Mouse (Mus musculus) C2C12 (cell line): ENCODE measurements around the gene Asb7. TPM values are rescaled to one million over a fixed set of nuclear protein-coding genes. Genes with fewer than 3 reads are reported as not detected.

Source experiments
- H3K27me3 ChIP-seq: one replicate; pipeline ENCODE4 v1.6.1; 2011; ENCODE audit not compliant: control insufficient read depth, insufficient read depth, insufficient read length
- H3K36me3 ChIP-seq: one replicate; pipeline ENCODE4 v1.6.1; 2011; ENCODE audit not compliant: control insufficient read depth, insufficient read depth
- H3K4me3 ChIP-seq: one replicate; pipeline ENCODE4 v1.5.1; 2011; ENCODE audit warnings: mild to moderate bottlenecking, control low read depth; ENCODE audit not compliant: poor library complexity, insufficient read depth, severe bottlenecking
- H3K79me2 ChIP-seq: one replicate; pipeline ENCODE4 v1.6.1; 2011; ENCODE audit not compliant: control insufficient read depth, insufficient read depth
- H3K79me3 ChIP-seq: one replicate; pipeline ENCODE4 v1.6.1; 2011; ENCODE audit warnings: low read depth, control low read depth
- H3ac ChIP-seq: one replicate; pipeline ENCODE3; 2011; ENCODE audit warnings: low read depth; ENCODE audit not compliant: control insufficient read depth, insufficient read length
- CEBPB ChIP-seq: IDR thresholded peaks from one replicate; pipeline ENCODE4 v1.6.1; 2011; ENCODE audit warnings: low read depth, mild to moderate bottlenecking, control low read depth, moderate library complexity
- CTCF ChIP-seq: IDR thresholded peaks from one replicate; pipeline ENCODE4 v1.5.1; 2011; ENCODE audit not compliant: control insufficient read depth, insufficient read depth, insufficient read length
- FOSL1 ChIP-seq: IDR thresholded peaks from one replicate; pipeline ENCODE4 v1.8.0; 2011; ENCODE audit warnings: mild to moderate bottlenecking, low read length; ENCODE audit not compliant: poor library complexity, insufficient read depth, severe bottlenecking
- MAX ChIP-seq: IDR thresholded peaks from one replicate; pipeline ENCODE4 v1.6.1; 2011; ENCODE audit warnings: mild to moderate bottlenecking, control low read depth
- MYOD1 ChIP-seq: IDR thresholded peaks from one replicate; pipeline ENCODE4 v1.6.1; 2011; ENCODE audit warnings: low read depth; ENCODE audit not compliant: control insufficient read depth, insufficient read length
- MYOG ChIP-seq: IDR thresholded peaks from one replicate; pipeline ENCODE4 v1.6.1; 2011; ENCODE audit not compliant: control insufficient read depth, insufficient read length; ENCODE audit errors: extremely low read depth
- USF1 ChIP-seq: IDR thresholded peaks from one replicate; pipeline ENCODE4 v1.6.1; 2011; ENCODE audit warnings: low read depth, mild to moderate bottlenecking, control low read depth, moderate library complexity
- polyA plus RNA-seq: library from polyadenylated mRNA; unstranded; fragments of >200 nt; fragmentation: generic; extraction: Trizol; gene quantifications from one replicate; pipeline ENCODE4 v1.2.1, GENCODE M21; 2012; ENCODE audit warnings: missing spikeins

The Asb7 gene
- polyA plus RNA-seq, 1 experiment: 3.9 TPM

DNA sequence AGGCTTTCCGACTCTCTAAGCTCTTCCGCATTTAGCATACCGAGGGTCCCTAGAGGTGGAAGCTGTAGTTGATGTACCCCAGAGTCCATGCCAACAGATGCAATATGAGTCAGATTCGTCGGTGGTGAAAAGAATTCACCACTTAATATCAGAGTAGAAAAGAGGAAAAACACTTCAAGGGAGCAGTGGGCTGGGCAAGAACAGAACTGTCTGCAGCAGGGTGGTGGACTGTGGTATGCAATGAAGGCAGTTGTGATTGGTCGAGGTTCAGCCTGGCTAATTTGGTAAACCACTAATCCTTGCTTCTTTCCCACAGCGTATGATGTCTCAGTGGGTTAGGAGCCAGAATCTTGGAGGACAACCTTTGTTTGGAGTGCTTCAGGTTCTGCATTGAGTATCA is 13.3 kb upstream of the Asb7 start:
- Histone ChIP-seq H3K36me3 (no peaks in the 10 kb centered on the region), H3K79me2 (no peaks in the 10 kb centered on the region), H3K79me3 (no peaks in the 10 kb centered on the region), H3ac (no peak overlapping the region), H3K27me3 (no peaks in the 10 kb centered on the region), H3K4me3 (no peak overlapping the region)
- TF ChIP-seq CTCF (no peak), MYOD1 (no peak), MYOG (no peak), CEBPB (no peak), FOSL1 (no peak), MAX (no peak), USF1 (no peak)

DNA sequence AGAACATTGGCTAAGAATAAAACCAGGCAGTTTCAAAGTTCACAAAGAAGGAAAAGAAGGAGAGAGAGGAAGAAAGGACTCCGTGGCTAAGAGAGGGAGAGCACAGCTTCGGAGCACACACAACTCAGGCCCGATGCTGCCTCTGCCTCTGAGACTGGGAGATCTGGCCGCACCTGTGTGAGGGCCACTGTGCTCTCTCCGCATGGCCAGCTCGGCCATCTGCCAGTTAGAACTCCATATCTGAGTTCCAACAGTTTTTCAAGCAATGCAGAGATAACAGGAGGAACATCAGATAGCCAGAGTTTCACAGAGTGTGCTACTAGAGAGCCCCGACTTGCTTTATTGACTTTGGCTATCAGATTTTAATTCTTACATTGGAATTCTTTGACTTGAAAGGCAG is 5.1 kb upstream of the Asb7 start:
- Histone ChIP-seq H3K27me3 (no peaks in the 10 kb centered on the region), H3ac (no peak overlapping the region), H3K79me2 (peaks cover 17% of the 10 kb centered on the region), H3K4me3 (no peak overlapping the region), H3K79me3 (peaks cover 7% of the 10 kb centered on the region), H3K36me3 (peaks cover 4% of the 10 kb centered on the region)
- TF ChIP-seq FOSL1 (no peak), MYOG (no peak), MAX (no peak), USF1 (no peak), MYOD1 (no peak), CTCF (no peak), CEBPB (no peak)

GRCm38 (mm10) chr7:66689620-66690360 is 394 bp upstream of the Asb7 start, which contains the start of gene Lins1:
Lins1 (plus strand) TSS chr7:66689889.
- Histone ChIP-seq H3K27me3 (no peaks in the 10 kb centered on the region), H3K79me2 (peaks cover 31% of the 10 kb centered on the region), H3K36me3 (no peaks in the 10 kb centered on the region), H3K4me3 (peak within 1 kb of the TSS; percentile 56), H3ac (peak within 1 kb of the TSS; percentile 86), H3K79me3 (peaks cover 11% of the 10 kb centered on the region)
- TF ChIP-seq MYOD1: no peak
- no peak for TF ChIP-seq MAX
- no peak for TF ChIP-seq USF1
- TF ChIP-seq CTCF: no peak
- TF ChIP-seq FOSL1: no peak
- TF ChIP-seq MYOG: no peak
- no peak for TF ChIP-seq CEBPB

DNA sequence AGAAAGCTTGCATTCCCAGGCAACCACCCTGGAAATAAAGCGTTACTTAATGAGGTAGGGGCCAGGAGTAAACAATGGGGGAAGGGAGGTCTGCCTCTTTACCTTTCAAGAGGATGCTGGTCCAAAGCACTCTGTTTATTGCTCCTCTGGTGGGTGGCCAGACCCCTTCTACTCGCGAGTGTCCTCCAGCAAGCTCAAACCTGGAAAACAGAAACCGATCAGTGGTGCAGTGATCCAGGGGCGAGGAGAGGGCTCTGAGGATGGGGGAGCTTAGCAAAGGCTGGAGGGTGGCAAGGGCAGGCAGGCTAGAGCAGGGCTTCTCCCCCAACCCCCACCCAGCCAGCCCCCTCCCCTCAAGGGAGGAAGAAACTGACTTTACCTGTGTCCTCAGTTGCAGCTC is 675 bp downstream of the Asb7 start:
- Histone ChIP-seq H3K4me3 (peak overlapping the region; percentile 53), H3K79me2 (peaks cover 31% of the 10 kb centered on the region), H3K79me3 (peaks cover 11% of the 10 kb centered on the region), H3ac (peak overlapping the region; percentile 42), H3K36me3 (no peaks in the 10 kb centered on the region), H3K27me3 (no peaks in the 10 kb centered on the region)
- no peak for TF ChIP-seq CEBPB
- TF ChIP-seq MAX: no peak
- no peak for TF ChIP-seq USF1
- no peak for TF ChIP-seq FOSL1
- TF ChIP-seq MYOD1: no peak
- no peak for TF ChIP-seq MYOG
- TF ChIP-seq CTCF: no peak

DNA sequence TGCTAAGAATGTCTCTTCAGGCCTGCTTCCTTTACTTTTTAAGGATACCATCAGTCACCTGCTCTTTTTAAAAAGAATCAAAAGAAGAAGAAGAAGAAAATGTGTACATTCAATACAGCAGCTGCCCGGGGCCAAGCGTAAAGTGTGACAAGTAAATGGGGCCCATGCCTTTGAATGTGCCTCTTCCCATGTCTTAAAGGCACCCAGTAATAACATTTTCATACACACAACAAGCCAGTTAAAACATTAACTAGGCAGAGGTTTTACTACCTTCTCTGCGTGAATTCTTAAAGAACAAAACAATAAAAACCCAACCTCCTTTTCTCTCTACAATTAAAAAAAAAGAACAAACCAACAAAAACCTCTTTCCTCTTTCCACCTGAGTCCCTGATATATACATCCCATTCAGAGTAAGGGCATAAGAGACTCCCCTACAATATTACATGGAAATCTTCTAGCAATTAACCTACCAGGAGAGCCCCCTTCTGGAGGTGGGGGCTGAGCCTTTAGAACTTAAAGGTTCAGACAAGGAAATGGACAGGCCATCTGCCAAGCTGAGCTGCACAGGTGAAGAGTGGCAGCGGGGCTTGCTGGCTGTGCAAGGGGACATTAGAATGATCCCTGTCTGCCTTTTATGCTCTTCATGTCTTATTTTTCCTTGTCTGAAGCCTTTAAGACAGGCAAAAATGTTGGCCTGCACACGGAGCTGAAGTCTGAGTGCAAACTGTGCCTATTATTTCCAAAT is 7.1 kb downstream of the Asb7 start:
- H3K79me2 ChIP-seq: no peaks in the 10 kb centered on the region
- H3K4me3 ChIP-seq: no peak overlapping the region
- no peaks in the 10 kb centered on the region for H3K79me3 ChIP-seq
- TF ChIP-seq FOSL1: no peak
- TF ChIP-seq USF1: no peak
- no peak for TF ChIP-seq MAX
- no peak for TF ChIP-seq CEBPB
- no peak for TF ChIP-seq CTCF
- no peak for TF ChIP-seq MYOG
- no peak for TF ChIP-seq MYOD1
- no peaks in the 10 kb centered on the region for H3K27me3 ChIP-seq
- peaks cover 18% of the 10 kb centered on the region for H3K36me3 ChIP-seq
- no peak overlapping the region for H3ac ChIP-seq

GRCm38 (mm10) chr7:66675800-66676199 is 13.6 kb downstream of the Asb7 start:
- TF ChIP-seq MAX (no peak), CTCF (no peak), FOSL1 (no peak), MYOD1 (no peak), CEBPB (no peak), MYOG (no peak), USF1 (no peak)
- Histone ChIP-seq H3ac (no peak overlapping the region), H3K27me3 (no peaks in the 10 kb centered on the region), H3K79me3 (no peaks in the 10 kb centered on the region), H3K4me3 (no peak overlapping the region), H3K79me2 (no peaks in the 10 kb centered on the region), H3K36me3 (peaks cover 44% of the 10 kb centered on the region)
